Mouse (Mus musculus) forebrain, embryonic 15.5 days (tissue): ENCODE data around the gene Prkcz. TPM values are rescaled to one million over a fixed set of nuclear protein-coding genes. Genes with fewer than 3 reads are reported as not detected.
"Not testable (repeated sequence)": the region's sequence is repeated elsewhere in the genome, so short reads cannot be mapped to it uniquely, and the experiment has no call there.

Experiments
- ATAC-seq: fragments of 200-750 bp; cut with Nextera tagmentation; replicated peaks from 2 replicates; pipeline ENCODE4 v1.8.0; 2017; ENCODE audit warnings: mild to moderate bottlenecking, moderate TSS enrichment, moderate library complexity
- H3K27ac ChIP-seq: fragments of 300-500 bp; sonication (generic); replicated peaks from 2 replicates; pipeline ENCODE4 v1.5.1; 2015; ENCODE audit warnings: mild to moderate bottlenecking, inconsistent platforms
- H3K27me3 ChIP-seq: fragments of 300-500 bp; sonication (generic); 2 replicates; pipeline ENCODE4 v1.6.1; 2015; ENCODE audit warnings: inconsistent platforms
- H3K36me3 ChIP-seq: fragments of 300-500 bp; sonication (generic); 2 replicates; pipeline ENCODE4 v1.6.1; 2015; ENCODE audit warnings: mild to moderate bottlenecking, inconsistent platforms
- H3K4me1 ChIP-seq: fragments of 300-500 bp; sonication (generic); 2 replicates; pipeline ENCODE4 v1.6.1; 2015; ENCODE audit warnings: inconsistent platforms
- H3K4me2 ChIP-seq: fragments of 300-500 bp; sonication (generic); replicated peaks from 2 replicates; pipeline ENCODE4 v1.6.1; 2015; ENCODE audit warnings: mild to moderate bottlenecking, inconsistent platforms
- H3K4me3 ChIP-seq: fragments of 300-500 bp; sonication (generic); 2 replicates; pipeline ENCODE4 v1.5.1; 2015; ENCODE audit warnings: mild to moderate bottlenecking, inconsistent platforms
- H3K9ac ChIP-seq: fragments of 300-500 bp; sonication (generic); replicated peaks from 2 replicates; pipeline ENCODE4 v1.6.1; 2015; ENCODE audit warnings: mild to moderate bottlenecking, inconsistent platforms
- H3K9me3 ChIP-seq: fragments of 300-500 bp; sonication (generic); 2 replicates; pipeline ENCODE4 v1.6.1; 2016; ENCODE audit warnings: inconsistent platforms
- WGBS: fragments of 180-500 bp; shearing (Covaris S2); methylation state at CpG from one replicate; pipeline ENCODE4 v1.1.7; 2015; ENCODE audit warnings: mixed read lengths; 5-methylcytosine and 5-hydroxymethylcytosine counted together
- polyA plus RNA-seq: library from polyadenylated mRNA; unstranded; fragments of >200 nt; fragmentation: Nextera tagmentation; extraction: Ambion mirVana; gene quantifications from 2 replicates; pipeline ENCODE4 v1.2.1, GENCODE M21; 2015

Prkcz gene
- polyA plus RNA-seq, 1 experiment from 2014 or later: 69.1 TPM

DNA sequence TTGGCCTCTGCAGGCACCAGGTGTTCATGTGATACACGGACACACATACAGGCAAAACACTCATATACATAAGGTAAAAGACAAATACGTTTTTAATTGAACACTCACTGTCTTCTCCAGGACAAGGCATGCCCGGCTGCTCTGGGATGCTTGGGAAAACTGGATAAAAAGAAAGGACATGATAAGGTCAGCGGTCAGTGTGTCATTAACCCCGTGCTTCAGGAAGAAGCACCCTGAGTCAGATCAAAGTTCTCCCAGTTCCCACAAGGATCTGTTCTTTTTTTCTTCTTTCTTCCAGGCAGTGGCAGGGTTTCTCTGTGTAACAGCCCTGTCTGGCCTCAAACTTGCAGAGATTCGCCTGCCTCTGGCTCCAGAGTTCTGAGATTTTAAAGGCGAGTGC is 6.6 kb downstream of the Prkcz start:
- no peak for ATAC-seq
- H3K4me3 ChIP-seq: no peak overlapping the region
- no peaks in the 10 kb centered on the region for H3K9me3 ChIP-seq
- 84% methylated on average over 7 of the region's 7 CpGs for WGBS
- H3K9ac ChIP-seq: no peak overlapping the region
- no peaks in the 10 kb centered on the region for H3K36me3 ChIP-seq
- no peak overlapping the region for H3K4me2 ChIP-seq
- peaks cover 16% of the 10 kb centered on the region for H3K27me3 ChIP-seq
- H3K27ac ChIP-seq: no peak overlapping the region
- no peaks in the 10 kb centered on the region for H3K4me1 ChIP-seq

DNA sequence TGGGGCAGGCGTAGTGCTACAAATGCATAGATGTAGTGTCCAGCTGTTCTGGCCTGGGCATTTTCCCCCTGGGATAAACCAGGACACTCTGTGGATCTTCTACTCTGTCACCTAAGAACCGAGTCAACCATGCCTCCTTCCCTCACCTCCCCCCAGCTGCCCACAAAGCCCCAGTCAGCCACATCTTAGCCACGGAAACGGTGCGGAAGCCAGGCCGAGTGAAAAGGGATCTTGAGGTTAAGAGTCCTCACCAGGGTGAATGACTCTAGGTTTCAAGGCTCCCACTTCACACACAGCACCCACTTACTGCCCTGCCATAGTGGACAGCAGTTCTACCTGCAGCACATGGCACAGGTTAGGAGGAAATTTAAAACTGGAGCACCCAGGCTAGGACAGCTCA is 7.1 kb downstream of the Prkcz start:
- no peaks in the 10 kb centered on the region for H3K36me3 ChIP-seq
- H3K9me3 ChIP-seq: no peaks in the 10 kb centered on the region
- 93% methylated on average over 6 of the region's 6 CpGs for WGBS
- H3K4me2 ChIP-seq: no peak overlapping the region
- H3K27ac ChIP-seq: no peak overlapping the region
- ATAC-seq: no peak
- H3K27me3 ChIP-seq: peaks cover 11% of the 10 kb centered on the region; the same call in 1 of the 2 replicates
- H3K9ac ChIP-seq: no peak overlapping the region
- H3K4me1 ChIP-seq: no peaks in the 10 kb centered on the region
- no peak overlapping the region for H3K4me3 ChIP-seq

DNA sequence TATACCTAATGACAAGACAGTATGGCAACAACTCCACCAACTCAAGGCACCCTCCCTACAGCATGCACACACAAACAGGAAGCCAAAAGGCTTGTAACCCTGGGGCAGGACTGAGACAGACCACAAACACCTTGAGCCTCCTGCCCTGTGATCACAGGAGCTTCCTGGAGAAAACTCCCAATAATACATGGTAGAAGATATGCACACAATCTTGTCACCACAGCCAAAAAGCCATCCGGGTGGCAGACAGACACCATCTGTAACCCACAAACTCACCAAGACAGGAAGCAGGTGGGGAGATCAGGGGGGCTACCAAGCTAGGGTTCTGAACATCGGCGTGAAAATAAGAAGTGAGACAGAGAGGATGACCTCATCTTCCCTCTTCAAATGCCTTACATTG is 8.6 kb downstream of the Prkcz start:
- Histone ChIP-seq H3K9me3 (no peaks in the 10 kb centered on the region), H3K9ac (no peak overlapping the region), H3K27me3 (no peaks in the 10 kb centered on the region), H3K36me3 (no peaks in the 10 kb centered on the region), H3K4me2 (no peak overlapping the region), H3K4me3 (no peak overlapping the region), H3K27ac (no peak overlapping the region), H3K4me1 (no peaks in the 10 kb centered on the region)
- WGBS: 78% methylated on average over 3 of the region's 3 CpGs
- no peak for ATAC-seq

DNA sequence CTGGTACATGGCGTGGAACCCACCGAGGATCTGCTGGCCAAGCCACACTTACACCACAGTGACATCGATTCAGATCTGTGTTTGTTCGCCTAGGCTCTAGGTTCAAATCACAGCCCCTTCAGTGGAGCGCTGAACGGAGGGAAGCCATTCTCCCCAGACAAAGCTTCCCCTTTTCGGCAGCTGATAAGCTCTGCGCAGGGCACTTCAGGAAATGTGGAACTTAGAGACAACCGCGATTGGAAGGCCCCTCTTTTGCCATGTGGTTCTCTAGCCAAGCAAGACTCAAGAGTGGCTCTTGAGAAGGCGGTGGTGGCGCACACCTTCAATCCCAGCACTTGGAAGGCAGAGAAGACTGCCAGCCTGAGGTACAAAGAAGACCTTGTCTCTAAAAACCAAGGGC is 14.8 kb downstream of the Prkcz start:
- H3K9me3 ChIP-seq: no peaks in the 10 kb centered on the region
- WGBS: 91% methylated on average over 12 of the region's 12 CpGs
- ATAC-seq: no peak
- peaks cover 26% of the 10 kb centered on the region for H3K4me1 ChIP-seq
- H3K27ac ChIP-seq: peak overlapping the region; percentile 94
- H3K4me2 ChIP-seq: no peak overlapping the region
- no peak overlapping the region for H3K9ac ChIP-seq
- H3K36me3 ChIP-seq: no peaks in the 10 kb centered on the region
- peak overlapping the region; percentile 64; the same call in 1 of the 2 replicates for H3K4me3 ChIP-seq
- H3K27me3 ChIP-seq: no peaks in the 10 kb centered on the region

DNA sequence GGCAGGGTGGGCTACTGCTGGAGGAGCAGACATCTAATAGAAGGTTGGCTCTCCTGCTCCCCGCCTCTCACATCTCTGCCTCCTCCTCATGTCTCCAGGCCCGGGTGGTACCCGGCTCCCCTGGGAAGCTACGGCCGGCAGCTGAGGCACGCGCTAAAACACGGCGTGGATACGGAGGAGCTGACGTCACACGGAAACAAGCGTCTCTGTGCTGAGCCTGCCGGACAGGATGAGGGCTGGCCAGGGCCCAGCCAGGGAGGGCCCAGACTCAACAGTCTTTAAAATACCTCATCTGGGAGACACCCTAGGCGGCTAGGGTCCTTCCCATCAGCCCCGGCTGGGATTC is 15.6 kb downstream of the Prkcz start:
- Histone ChIP-seq H3K27ac (peak overlapping the region; percentile 94), H3K27me3 (no peaks in the 10 kb centered on the region), H3K9ac (peak overlapping the region; percentile 86), H3K4me1 (peaks cover 26% of the 10 kb centered on the region), H3K4me2 (peak overlapping the region; percentile 72), H3K4me3 (peak overlapping the region; percentile 64), H3K36me3 (no peaks in the 10 kb centered on the region), H3K9me3 (no peaks in the 10 kb centered on the region)
- ATAC-seq: peak; percentile 91
- under 1% methylated on average over 16 of the region's 16 CpGs for WGBS

DNA sequence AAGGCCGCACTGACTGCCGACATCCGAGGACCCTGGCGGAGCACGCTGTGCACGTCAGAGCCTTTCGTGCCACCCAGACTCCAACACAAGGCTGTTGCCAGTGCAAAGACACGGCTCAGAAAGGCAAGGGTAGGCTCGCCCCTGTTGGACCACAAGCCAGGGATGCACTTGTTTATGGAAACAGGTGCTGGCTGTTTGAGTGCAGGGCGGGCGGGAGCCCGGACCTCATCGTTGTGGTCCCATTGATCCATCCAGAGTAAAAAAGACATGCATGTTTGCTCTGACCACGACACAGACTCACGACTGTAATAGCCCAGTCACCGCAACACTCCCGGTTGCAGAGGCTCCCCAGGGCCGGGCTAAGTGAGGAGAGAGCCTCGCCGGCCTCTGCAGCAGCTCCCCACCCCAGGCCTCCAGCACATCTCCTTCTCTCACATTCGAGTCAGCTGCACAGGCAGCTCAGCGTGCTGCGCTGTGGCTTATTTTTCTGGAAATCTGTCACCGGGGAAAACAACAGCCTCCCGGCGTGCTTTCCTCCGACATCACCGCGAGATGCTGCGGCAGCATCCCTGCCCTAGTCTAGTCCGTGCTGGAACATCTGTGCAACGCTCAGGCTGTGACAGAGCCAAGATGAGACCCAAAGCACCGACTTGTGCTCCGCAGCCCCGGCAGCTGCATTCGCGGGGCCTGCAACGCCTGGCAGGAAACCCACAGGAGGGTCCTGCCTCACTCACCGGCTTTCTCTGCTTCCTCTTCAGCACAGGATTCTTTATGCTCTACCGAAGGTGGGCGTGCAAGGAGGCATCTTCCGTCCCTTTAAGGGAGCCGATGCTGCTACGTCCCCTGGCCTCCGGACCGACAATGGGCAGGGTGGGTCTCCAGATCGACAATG is 16.2 kb downstream of the Prkcz start:
- peak; percentile 73 for ATAC-seq
- H3K9ac ChIP-seq: peak overlapping the region; percentile 86
- WGBS: 4% methylated on average over 47 of the region's 47 CpGs

DNA sequence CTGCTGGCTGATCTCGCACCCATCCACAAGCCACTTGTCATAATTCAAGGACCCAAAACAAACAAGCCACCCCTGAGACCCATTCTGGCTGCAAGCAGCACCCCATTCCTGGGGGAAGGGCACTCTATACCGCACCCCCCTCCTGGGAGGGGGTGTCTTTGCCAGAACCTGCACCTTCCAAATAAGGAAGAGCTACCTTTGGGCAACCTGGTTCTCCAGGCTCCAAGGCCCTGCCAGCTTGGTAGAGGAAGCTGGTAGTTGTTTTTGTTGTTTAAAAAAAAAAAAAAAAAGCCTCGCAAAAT is 16.9 kb downstream of the Prkcz start:
- no peak for ATAC-seq
- WGBS: 41% methylated on average over 3 of the region's 3 CpGs
- H3K4me2 ChIP-seq: peak overlapping the region; percentile 72

More for the DNA sequence above, 16.2 kb downstream of the Prkcz start:
- Histone ChIP-seq H3K36me3 (no peaks in the 10 kb centered on the region), H3K27ac (peak overlapping the region; percentile 94), H3K4me3 (peak overlapping the region; percentile 64), H3K4me2 (peak overlapping the region; percentile 72), H3K4me1 (peaks cover 26% of the 10 kb centered on the region), H3K9me3 (no peaks in the 10 kb centered on the region), H3K27me3 (no peaks in the 10 kb centered on the region)

DNA sequence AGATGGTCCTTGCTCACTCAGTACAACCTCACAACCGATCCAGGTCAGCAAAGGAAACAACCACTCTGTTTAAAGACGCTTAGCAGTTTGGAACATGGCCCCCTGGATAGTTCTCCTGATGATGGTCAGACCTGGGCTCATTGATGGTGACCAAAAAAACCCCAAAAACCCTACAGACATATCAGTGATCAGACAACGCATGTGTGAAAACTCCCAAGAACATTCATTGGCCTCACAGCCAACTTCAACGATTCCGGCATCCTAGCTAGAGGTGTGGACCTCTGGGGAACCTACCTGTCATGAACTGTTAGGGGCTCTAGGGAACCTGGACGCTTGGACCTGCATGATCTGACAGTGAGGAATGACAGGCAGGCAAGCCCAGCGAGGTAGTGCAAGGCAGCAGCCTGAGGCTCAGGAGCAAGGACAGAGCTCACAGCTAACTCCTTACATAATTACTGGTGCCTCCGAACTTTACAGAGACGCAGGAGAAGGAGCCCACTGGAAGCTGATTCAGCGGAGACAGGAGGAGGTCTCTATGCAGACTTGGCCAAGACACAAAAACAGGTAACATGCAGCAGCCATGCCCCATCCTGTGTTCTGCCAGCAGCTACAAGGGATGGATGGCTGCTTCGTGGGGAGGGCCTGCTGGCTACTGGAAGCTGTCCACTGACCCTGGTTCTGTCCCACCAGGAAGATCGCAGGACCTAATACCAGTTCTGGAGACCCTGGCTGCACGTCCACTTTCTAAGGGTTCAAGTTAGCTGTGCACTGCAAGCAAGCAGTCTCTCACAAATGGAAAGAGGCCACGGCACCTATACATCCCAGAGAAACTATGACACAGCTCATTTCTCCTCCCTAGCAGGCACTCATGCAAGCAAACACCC is 17.5 kb downstream of the Prkcz start:
- ATAC-seq: no peak
- no peaks in the 10 kb centered on the region for H3K9me3 ChIP-seq
- peak overlapping the region; percentile 72 for H3K4me2 ChIP-seq
- peak overlapping the region; percentile 86 for H3K9ac ChIP-seq
- no peaks in the 10 kb centered on the region for H3K27me3 ChIP-seq
- H3K4me3 ChIP-seq: peak overlapping the region; percentile 64
- WGBS: 79% methylated on average over 14 of the region's 14 CpGs
- peaks cover 26% of the 10 kb centered on the region for H3K4me1 ChIP-seq
- no peaks in the 10 kb centered on the region for H3K36me3 ChIP-seq
- peak overlapping the region; percentile 94 for H3K27ac ChIP-seq

More for the DNA sequence above, 16.9 kb downstream of the Prkcz start:
- Histone ChIP-seq H3K27ac (peak overlapping the region; percentile 94), H3K27me3 (no peaks in the 10 kb centered on the region), H3K9ac (peak overlapping the region; percentile 86), H3K9me3 (no peaks in the 10 kb centered on the region), H3K36me3 (no peaks in the 10 kb centered on the region), H3K4me3 (peak overlapping the region; percentile 64), H3K4me1 (peaks cover 26% of the 10 kb centered on the region)

DNA sequence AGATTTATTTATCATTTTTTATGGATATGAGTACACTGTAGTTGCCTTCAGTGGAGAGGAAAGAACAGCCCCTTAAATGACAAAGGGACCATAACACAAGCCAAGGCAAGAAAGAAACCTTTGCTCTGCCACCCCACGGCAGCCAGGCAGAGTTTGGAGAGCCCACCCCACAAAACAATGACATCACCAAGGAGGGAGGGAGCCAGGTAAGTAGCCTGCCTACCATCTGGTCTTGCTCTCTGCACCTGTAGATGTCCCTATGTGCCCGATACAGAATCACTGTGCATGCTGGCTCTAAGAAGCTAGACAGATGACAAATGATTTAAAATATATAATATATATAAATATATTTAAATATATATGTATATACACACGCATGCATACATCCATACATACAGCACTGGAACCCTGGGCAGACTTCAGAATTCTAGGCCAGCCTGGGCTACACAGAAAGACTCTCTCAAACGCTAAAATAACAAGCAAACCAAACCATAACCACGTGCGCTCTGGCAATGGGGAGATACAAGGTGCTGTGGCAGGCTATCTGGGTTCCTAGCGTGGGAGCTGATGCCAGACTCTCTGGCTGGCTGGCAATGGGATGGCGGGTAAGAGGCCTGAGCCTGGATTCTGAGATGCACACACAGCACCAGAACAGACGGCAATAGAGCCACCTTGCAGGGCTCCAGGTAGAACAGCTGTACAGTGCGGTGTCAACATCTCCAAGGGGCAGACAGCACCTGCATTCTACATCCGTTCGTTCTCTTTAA is 24.7 kb downstream of the Prkcz start:
- H3K27me3 ChIP-seq: no peaks in the 10 kb centered on the region
- no peaks in the 10 kb centered on the region for H3K4me1 ChIP-seq
- H3K9me3 ChIP-seq: no peaks in the 10 kb centered on the region
- WGBS: 85% methylated on average over 12 of the region's 12 CpGs
- no peak overlapping the region for H3K4me3 ChIP-seq
- no peak for ATAC-seq
- H3K9ac ChIP-seq: no peak overlapping the region
- no peaks in the 10 kb centered on the region for H3K36me3 ChIP-seq
- H3K4me2 ChIP-seq: no peak overlapping the region
- H3K27ac ChIP-seq: no peak overlapping the region

DNA sequence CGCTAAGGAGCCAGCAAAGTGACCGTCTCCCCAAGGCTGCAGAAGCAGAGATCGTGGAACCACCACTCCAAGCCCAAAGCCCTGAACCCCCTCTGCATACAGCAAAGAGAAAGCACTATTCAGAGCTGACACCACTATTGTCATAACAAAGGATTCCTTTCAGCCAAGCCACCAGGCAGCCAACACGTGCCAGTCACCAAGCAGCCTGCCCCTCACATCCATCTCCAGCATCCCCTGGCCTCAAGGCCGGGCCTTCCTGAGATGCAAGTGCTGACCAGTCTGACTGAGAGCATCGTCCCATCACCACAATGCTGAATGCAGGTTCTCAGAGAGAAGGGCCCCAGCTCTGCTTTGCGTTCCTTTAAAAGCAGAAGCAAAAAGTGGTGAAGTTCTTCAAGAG is 28.9 kb downstream of the Prkcz start:
- H3K36me3 ChIP-seq: no peaks in the 10 kb centered on the region
- ATAC-seq: no peak
- H3K27ac ChIP-seq: no peak overlapping the region
- no peaks in the 10 kb centered on the region for H3K9me3 ChIP-seq
- no peaks in the 10 kb centered on the region for H3K4me1 ChIP-seq
- no peak overlapping the region for H3K4me3 ChIP-seq
- no peaks in the 10 kb centered on the region for H3K27me3 ChIP-seq
- H3K4me2 ChIP-seq: no peak overlapping the region
- no peak overlapping the region for H3K9ac ChIP-seq
- 51% methylated on average over 7 of the region's 7 CpGs for WGBS

DNA sequence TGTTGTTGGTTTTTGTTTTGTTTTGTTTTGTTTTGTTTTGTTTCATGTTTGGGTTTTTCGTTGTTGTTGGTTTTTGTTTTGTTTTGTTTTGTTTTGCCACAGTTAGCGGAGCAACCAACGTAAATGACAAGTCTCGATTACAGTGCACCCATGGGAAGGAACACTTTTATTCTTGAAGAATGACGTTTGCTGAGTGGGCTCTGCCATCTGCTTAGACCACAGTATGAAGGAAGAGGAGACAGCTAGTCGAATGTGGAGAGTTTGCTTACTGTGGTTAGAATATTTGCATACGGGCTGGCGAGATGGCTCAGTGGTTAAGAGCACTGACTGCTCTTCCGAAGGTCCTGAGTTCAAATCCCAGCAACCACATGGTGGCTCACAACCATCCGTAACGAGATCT is 32.8 kb downstream of the Prkcz start:
- H3K9ac ChIP-seq, H3K4me2 ChIP-seq, H3K27ac ChIP-seq, H3K36me3 ChIP-seq, H3K9me3 ChIP-seq, H3K27me3 ChIP-seq, ATAC-seq, H3K4me1 ChIP-seq, H3K4me3 ChIP-seq: not testable (repeated sequence)
- whole genome bisulfite sequencing: 83% methylated on average over 11 of the region's 11 CpGs

DNA sequence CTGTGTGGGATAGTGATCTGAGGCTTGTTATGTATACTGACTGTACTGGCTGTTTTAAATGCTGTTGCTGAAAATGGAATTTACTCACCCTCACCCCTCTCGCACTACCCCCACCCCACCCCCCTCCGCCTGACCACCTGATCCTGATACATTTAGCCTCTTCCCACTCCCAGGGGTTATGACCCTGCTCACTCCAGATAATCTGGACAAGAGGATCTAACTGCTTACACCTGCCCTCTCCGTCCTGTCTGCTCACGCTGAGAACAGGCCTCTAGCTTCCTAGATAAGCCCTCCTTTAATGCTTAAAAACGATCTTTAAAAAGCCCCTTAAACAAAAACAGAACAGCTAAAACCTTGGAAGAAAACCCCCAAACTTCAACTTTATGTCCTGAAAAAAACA is 35.4 kb downstream of the Prkcz start:
- 53% methylated on average over 5 of the region's 5 CpGs for WGBS
- Histone ChIP-seq H3K36me3 (no peaks in the 10 kb centered on the region), H3K27me3 (no peaks in the 10 kb centered on the region), H3K4me2 (no peak overlapping the region), H3K9ac (no peak overlapping the region), H3K4me1 (peaks cover 5% of the 10 kb centered on the region), H3K9me3 (no peaks in the 10 kb centered on the region), H3K27ac (no peak overlapping the region), H3K4me3 (no peak overlapping the region)
- no peak for ATAC-seq
